Mouse (Mus musculus) olfactory bulb, adult 2 months (tissue): Measurements from ENCODE around the gene Pip4k2c. TPM values are rescaled to one million over a fixed set of nuclear protein-coding genes. Genes with fewer than 3 reads are reported as not detected.
A peak's percentile ranks its signal among the peaks of the same experiment; 100 is the strongest.
"Not testable (repeated sequence)": the region's sequence is repeated elsewhere in the genome, so short reads cannot be mapped to it uniquely, and the experiment has no call there.

Experiments used
- H3K27ac ChIP-seq: fragments of 200-500 bp; 2 replicates; pipeline ENCODE4 v1.5.1; 2012; ENCODE audit warnings: low read depth, low read length; ENCODE audit not compliant: insufficient read depth
- H3K4me1 ChIP-seq: fragments of 200-500 bp; 2 replicates; pipeline ENCODE4 v1.6.1; 2012; ENCODE audit warnings: low read length; ENCODE audit not compliant: control insufficient read depth, insufficient read depth
- H3K4me3 ChIP-seq: fragments of 200-500 bp; 2 replicates; pipeline ENCODE4 v1.5.1; 2012; ENCODE audit warnings: mild to moderate bottlenecking, low read depth, low read length, moderate library complexity; ENCODE audit not compliant: insufficient read depth
- CTCF ChIP-seq: fragments of 200-500 bp; IDR thresholded peaks from 2 replicates; pipeline ENCODE4 v1.5.1; 2012; ENCODE audit warnings: low read depth, mild to moderate bottlenecking, low read length, moderate library complexity; ENCODE audit not compliant: insufficient read depth
- POLR2A ChIP-seq: fragments of 200-500 bp; IDR thresholded peaks from 2 replicates; pipeline ENCODE4 v1.6.1; 2012; ENCODE audit warnings: mild to moderate bottlenecking, low read depth, low read length, moderate library complexity; ENCODE audit not compliant: insufficient read depth
- WGBS: fragments of 180-500 bp; shearing (Covaris S2); methylation state at CpG from one replicate; pipeline ENCODE4 v1.1.7; 2018; 5-methylcytosine and 5-hydroxymethylcytosine counted together
- polyA plus RNA-seq: library from polyadenylated mRNA; stranded (reverse); fragments of >200 nt; gene quantifications from 2 replicates; pipeline ENCODE4 v1.2.4, GENCODE M21; 2012; ENCODE audit warnings: low replicate concordance; ENCODE audit not compliant: missing spikeins, insufficient read depth, insufficient read length

Gene Pip4k2c
- polyA plus RNA-seq, 1 experiment: 102 TPM

GRCm38 (mm10) chr10:127167614-127168192 is 43.7 kb downstream of the Pip4k2c start:
- H3K4me1 ChIP-seq: peaks cover 30% of the 10 kb centered on the region
- no peak overlapping the region for H3K4me3 ChIP-seq
- no peak overlapping the region for H3K27ac ChIP-seq
- TF ChIP-seq CTCF: no peak
- TF ChIP-seq POLR2A: no peak
- 62% methylated on average over 10 of the region's 10 CpGs for WGBS

- no peak for TF ChIP-seq POLR2A
- no peak for TF ChIP-seq CTCF
- Histone ChIP-seq H3K4me1 (peaks cover 31% of the 10 kb centered on the region), H3K4me3 (peak overlapping the region; percentile 83), H3K27ac (peak overlapping the region; percentile 88; the same call in 1 of the 2 replicates)
- WGBS: 36% methylated on average over 15 of the region's 15 CpGs
Measured at GRCm38 (mm10) chr10:127166771-127167613, 44.4 kb downstream of the Pip4k2c start.

- 6% methylated on average over 11 of the region's 11 CpGs for WGBS
- peak overlapping the region; percentile 83 for H3K4me3 ChIP-seq
- H3K4me1 ChIP-seq: peaks cover 31% of the 10 kb centered on the region
- TF ChIP-seq CTCF (no peak), POLR2A (no peak)
- H3K27ac ChIP-seq: peak overlapping the region; percentile 88
Measured at GRCm38 (mm10) chr10:127166404-127166715, 45.0 kb downstream of the Pip4k2c start.

GRCm38 (mm10) chr10:127165654-127166403 is 45.6 kb downstream of the Pip4k2c start:
- TF ChIP-seq CTCF: no peak
- TF ChIP-seq POLR2A: peak; percentile 22; the same call in 1 of the 2 replicates
- peak overlapping the region; percentile 88 for H3K27ac ChIP-seq
- under 1% methylated on average over 55 of the region's 56 CpGs for WGBS

GRCm38 (mm10) chr10:127165354-127165653 is 46.1 kb downstream of the Pip4k2c start:
- Histone ChIP-seq H3K4me1 (peaks cover 22% of the 10 kb centered on the region), H3K4me3 (peak overlapping the region; percentile 83), H3K27ac (peak overlapping the region; percentile 88)
- TF ChIP-seq POLR2A (no peak), CTCF (no peak)
- WGBS: under 1% methylated on average over 42 of the region's 42 CpGs

More at GRCm38 (mm10) chr10:127165654-127166403, 45.6 kb downstream of the Pip4k2c start:
- peaks cover 27% of the 10 kb centered on the region for H3K4me1 ChIP-seq
- peak overlapping the region; percentile 83 for H3K4me3 ChIP-seq

GRCm38 (mm10) chr10:127164631-127165353 is 46.6 kb downstream of the Pip4k2c start, which contains the start of gene B4galnt1:
B4galnt1 (plus strand) TSS chr10:127165225.
- peak; percentile 92 for TF ChIP-seq CTCF
- TF ChIP-seq POLR2A: peak; percentile 75
- Histone ChIP-seq H3K4me1 (peaks cover 19% of the 10 kb centered on the region), H3K27ac (peak within 1 kb of the TSS; percentile 88), H3K4me3 (peak within 1 kb of the TSS; percentile 83)
- WGBS: 3% methylated on average over 52 of the region's 52 CpGs

- 86% methylated on average over 4 of the region's 4 CpGs for WGBS
- H3K4me1 ChIP-seq: peaks cover 19% of the 10 kb centered on the region
- no peak overlapping the region for H3K4me3 ChIP-seq
- no peak for TF ChIP-seq CTCF
- no peak for TF ChIP-seq POLR2A
- no peak overlapping the region for H3K27ac ChIP-seq
Measured at GRCm38 (mm10) chr10:127164190-127164589, 47.2 kb downstream of the Pip4k2c start.

- 50% methylated on average over 7 of the region's 7 CpGs for WGBS
- peaks cover 18% of the 10 kb centered on the region for H3K4me1 ChIP-seq
- H3K4me3 ChIP-seq, H3K27ac ChIP-seq: not testable (repeated sequence)
Measured at GRCm38 (mm10) chr10:127162771-127163261, 48.6 kb downstream of the Pip4k2c start.

- Histone ChIP-seq H3K4me3 (no peak overlapping the region), H3K4me1 (peaks cover 8% of the 10 kb centered on the region), H3K27ac (no peak overlapping the region)
- TF ChIP-seq POLR2A (no peak), CTCF (no peak)
- 72% methylated on average over 3 of the region's 3 CpGs for WGBS
Measured at GRCm38 (mm10) chr10:127160728-127161127, 50.7 kb downstream of the Pip4k2c start.
